Mouse (Mus musculus): Measurements from ENCODE around the gene Ints12.

Ints12 gene

DNA sequence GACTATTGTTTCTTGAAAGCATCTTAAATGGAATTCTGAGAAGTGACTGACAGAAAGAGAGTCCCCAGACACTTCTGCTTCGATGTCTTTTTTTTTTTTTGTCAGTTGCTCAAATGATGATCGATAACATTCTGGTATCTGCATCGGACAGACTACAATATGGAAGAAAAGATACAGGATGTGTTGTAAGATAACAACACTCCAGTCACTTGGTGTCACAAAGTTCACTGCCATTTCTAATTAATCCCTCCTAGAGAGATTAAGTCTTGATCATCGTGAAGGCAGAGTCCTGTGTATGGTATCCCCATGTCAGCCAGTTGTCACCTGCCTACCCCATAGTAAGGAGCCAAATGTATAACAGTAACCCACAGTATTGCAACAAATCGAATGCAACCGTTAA lies 60.0 kb downstream of the Ints12 start:
- no peak for DNase-seq

DNA sequence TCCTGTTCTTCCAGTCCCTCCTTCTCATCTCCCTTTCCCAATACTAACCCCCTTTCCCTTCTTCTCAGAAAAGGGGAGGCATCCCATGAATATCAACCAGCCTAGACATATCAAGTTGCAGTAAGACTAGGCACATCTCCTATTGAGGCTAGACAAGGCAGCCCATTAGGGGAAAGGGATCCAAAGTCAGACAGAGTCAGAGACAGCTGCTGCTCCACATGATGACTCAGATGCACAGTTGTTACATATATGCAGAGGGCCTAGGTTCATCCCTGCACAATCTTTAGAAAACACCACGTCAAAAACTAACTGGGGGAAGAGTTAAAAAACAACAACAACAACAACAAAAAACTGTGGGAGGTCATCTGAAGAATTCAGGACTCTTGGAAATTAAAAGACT lies 61.2 kb downstream of the Ints12 start:
- DNase-seq, result no peak

DNA sequence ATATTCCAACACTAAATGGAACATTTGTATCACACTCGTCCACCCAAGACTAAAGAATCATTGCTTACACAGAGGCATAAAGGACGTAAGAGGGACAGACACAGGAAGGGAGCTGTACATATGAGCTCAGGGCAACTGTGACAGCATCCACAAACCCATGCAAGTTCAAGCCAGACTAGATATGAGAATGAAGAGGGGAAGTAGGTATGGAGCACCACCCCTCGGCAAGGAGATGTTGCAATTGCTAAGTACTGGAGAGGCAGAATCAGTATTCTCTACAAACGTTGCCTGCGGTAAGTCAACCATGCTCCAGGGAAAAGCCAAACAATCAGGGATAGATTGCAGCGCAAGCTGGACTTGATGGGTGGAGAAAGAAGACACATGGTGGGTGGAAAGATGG lies 62.0 kb downstream of the Ints12 start:
- no peak for DNase-seq

DNA sequence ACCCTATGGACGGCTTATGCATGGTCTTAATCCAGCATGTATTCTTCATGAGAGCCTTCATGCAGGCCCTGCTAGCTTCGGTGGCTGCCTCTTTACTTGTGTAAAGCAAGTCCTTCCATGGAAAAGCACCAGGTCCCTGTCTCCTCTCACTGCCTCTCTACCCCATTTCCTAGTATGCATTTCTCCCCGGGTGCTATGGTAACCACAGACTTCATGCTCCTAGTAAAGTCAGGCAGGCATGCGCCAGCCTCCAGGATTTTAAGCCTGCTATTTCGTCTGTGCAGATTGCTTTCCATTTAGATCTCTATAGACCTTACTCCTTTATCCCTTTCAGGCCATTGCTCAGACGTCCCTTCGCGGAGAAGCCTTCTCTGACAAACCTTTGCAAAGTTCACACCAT lies 63.0 kb downstream of the Ints12 start:
- no peak for DNase-seq

DNA sequence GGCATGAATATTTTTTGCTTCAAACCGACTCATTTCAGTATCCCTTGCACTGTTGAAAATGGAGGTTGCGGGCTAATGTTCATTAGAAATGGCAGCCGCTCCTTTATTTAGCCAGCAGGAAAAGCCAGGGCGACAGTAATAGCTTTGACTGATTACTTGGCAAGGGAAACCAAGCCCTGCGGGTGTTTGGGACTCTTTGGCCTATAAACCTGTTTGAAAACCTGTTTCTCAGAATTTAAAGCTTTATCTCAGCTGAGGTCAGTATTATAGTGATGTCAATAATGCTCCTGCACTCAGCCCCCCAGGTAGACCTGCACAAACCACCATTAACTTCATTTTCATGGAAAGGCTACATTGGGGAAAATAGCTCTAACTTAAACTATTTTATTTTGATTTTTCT lies 66.6 kb downstream of the Ints12 start:
- DNase-seq, result peak; percentile 10 to 30
